Mouse (Mus musculus): ENCODE measurements around the gene Pik3cb. TPM values are rescaled to one million over a fixed set of nuclear protein-coding genes. Genes with fewer than 3 reads are reported as not detected.

Gene Pik3cb
- polyA plus RNA-seq, 1 experiment: 3.4 TPM

DNA sequence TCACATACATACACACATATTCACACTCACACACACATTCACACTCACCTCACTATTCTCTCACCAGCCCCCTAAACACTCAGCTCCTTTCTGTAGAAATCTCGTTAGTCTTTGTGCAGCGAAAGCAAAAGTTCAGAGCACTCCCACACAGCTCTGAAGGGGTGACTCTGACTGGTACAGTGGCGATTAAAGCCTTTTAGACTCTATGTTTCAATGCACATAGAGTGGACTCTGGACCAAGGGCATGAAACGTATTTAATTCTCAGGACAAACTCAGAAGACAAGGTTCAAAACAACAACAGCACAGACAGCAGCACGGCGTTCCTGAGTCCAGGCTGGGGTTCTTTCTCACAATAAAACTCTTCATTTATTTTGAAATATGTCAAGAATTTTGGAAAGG, 122.7 kb downstream of the Pik3cb start:
- no peaks in the 10 kb centered on the region for H3K36me3 ChIP-seq (ENCODE audit: control insufficient read depth, insufficient read depth)
- H3K27me3 ChIP-seq (ENCODE audit: control insufficient read depth, insufficient read depth, insufficient read length): peaks cover 11% of the 10 kb centered on the region
- H3K79me3 ChIP-seq (ENCODE audit: low read depth): no peaks in the 10 kb centered on the region
- no peak for TF ChIP-seq USF1 (IDR thresholded peaks at IDR 0.05; ENCODE audit: low read depth)
- no peak for TF ChIP-seq FOSL1 (IDR thresholded peaks at IDR 0.05; ENCODE audit: insufficient read depth, low read length, poor library complexity, severe bottlenecking)
- TF ChIP-seq CTCF (IDR thresholded peaks at IDR 0.05; ENCODE audit: control insufficient read depth, insufficient read depth, insufficient read length): no peak
- TF ChIP-seq CEBPB (IDR thresholded peaks at IDR 0.05; ENCODE audit: low read depth): no peak
- TF ChIP-seq MAX (IDR thresholded peaks at IDR 0.05): no peak
- no peak for TF ChIP-seq MYOD1 (IDR thresholded peaks at IDR 0.05; ENCODE audit: control insufficient read depth, insufficient read length, low read depth)
- no peak for TF ChIP-seq MYOG (IDR thresholded peaks at IDR 0.05; ENCODE audit: control insufficient read depth, extremely low read depth, insufficient read length)
- no peaks in the 10 kb centered on the region for H3K79me2 ChIP-seq (ENCODE audit: control insufficient read depth, insufficient read depth)
- H3K4me3 ChIP-seq (ENCODE audit: insufficient read depth, poor library complexity, severe bottlenecking): no peak overlapping the region
- H3ac ChIP-seq (ENCODE audit: control insufficient read depth, insufficient read length, low read depth): no peak overlapping the region

DNA sequence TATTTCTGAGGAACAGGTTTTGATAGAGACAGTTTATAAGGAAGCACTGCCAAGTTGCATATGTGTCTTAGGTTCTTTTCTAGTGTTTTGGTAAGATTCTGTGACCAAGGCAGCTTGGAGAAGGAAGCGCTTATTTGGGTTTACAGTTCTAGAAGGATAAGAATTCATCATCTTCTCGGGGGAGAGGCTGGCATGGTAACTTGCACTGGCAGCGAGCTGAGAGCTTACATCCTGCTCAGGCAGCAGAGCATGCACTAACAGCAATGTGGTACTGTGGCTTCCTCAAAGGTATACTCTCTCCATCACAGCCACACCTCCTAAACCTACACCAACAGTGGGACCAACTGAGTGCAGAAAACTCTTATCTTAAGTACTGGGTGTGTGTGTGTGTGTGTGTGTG, 123.7 kb downstream of the Pik3cb start:
- Histone ChIP-seq H3K27me3 (ENCODE audit: control insufficient read depth, insufficient read depth, insufficient read length) (peaks cover 11% of the 10 kb centered on the region), H3K79me3 (ENCODE audit: low read depth) (no peaks in the 10 kb centered on the region), H3ac (ENCODE audit: control insufficient read depth, insufficient read length, low read depth) (no peak overlapping the region), H3K36me3 (ENCODE audit: control insufficient read depth, insufficient read depth) (no peaks in the 10 kb centered on the region), H3K4me3 (ENCODE audit: insufficient read depth, poor library complexity, severe bottlenecking) (no peak overlapping the region), H3K79me2 (ENCODE audit: control insufficient read depth, insufficient read depth) (no peaks in the 10 kb centered on the region)
- TF ChIP-seq USF1 (IDR thresholded peaks at IDR 0.05; ENCODE audit: low read depth): no peak
- TF ChIP-seq MAX (IDR thresholded peaks at IDR 0.05): no peak
- no peak for TF ChIP-seq MYOD1 (IDR thresholded peaks at IDR 0.05; ENCODE audit: control insufficient read depth, insufficient read length, low read depth)
- TF ChIP-seq MYOG (IDR thresholded peaks at IDR 0.05; ENCODE audit: control insufficient read depth, extremely low read depth, insufficient read length): no peak
- TF ChIP-seq CTCF (IDR thresholded peaks at IDR 0.05; ENCODE audit: control insufficient read depth, insufficient read depth, insufficient read length): no peak
- no peak for TF ChIP-seq CEBPB (IDR thresholded peaks at IDR 0.05; ENCODE audit: low read depth)
- no peak for TF ChIP-seq FOSL1 (IDR thresholded peaks at IDR 0.05; ENCODE audit: insufficient read depth, low read length, poor library complexity, severe bottlenecking)

DNA sequence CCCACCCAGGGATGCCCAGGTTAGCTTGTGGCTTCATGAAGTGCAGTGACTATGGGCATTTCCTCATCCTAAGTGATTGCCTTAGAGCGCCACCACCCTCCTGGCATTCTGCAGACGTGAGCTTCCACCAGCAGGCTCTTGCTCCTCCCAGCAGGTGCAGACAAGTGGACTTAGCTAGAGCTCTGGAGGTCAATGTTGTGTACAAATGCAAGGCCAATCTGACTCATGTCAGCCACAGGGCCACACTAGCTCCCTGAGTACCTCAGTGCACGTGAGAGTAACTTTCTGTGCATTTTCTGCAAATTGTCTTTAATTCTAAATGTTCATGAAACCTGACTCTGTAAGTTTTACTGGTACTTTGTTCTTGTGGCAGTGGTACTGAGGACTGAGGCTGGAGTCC, 124.1 kb downstream of the Pik3cb start:
- Histone ChIP-seq H3ac (ENCODE audit: control insufficient read depth, insufficient read length, low read depth) (no peak overlapping the region), H3K79me2 (ENCODE audit: control insufficient read depth, insufficient read depth) (no peaks in the 10 kb centered on the region), H3K79me3 (ENCODE audit: low read depth) (no peaks in the 10 kb centered on the region), H3K4me3 (ENCODE audit: insufficient read depth, poor library complexity, severe bottlenecking) (no peak overlapping the region), H3K27me3 (ENCODE audit: control insufficient read depth, insufficient read depth, insufficient read length) (peaks cover 11% of the 10 kb centered on the region), H3K36me3 (ENCODE audit: control insufficient read depth, insufficient read depth) (no peaks in the 10 kb centered on the region)
- TF ChIP-seq MAX (IDR thresholded peaks at IDR 0.05) (no peak), USF1 (IDR thresholded peaks at IDR 0.05; ENCODE audit: low read depth) (no peak), CTCF (IDR thresholded peaks at IDR 0.05; ENCODE audit: control insufficient read depth, insufficient read depth, insufficient read length) (no peak), CEBPB (IDR thresholded peaks at IDR 0.05; ENCODE audit: low read depth) (no peak), MYOD1 (IDR thresholded peaks at IDR 0.05; ENCODE audit: control insufficient read depth, insufficient read length, low read depth) (no peak), MYOG (IDR thresholded peaks at IDR 0.05; ENCODE audit: control insufficient read depth, extremely low read depth, insufficient read length) (no peak), FOSL1 (IDR thresholded peaks at IDR 0.05; ENCODE audit: insufficient read depth, low read length, poor library complexity, severe bottlenecking) (no peak)

DNA sequence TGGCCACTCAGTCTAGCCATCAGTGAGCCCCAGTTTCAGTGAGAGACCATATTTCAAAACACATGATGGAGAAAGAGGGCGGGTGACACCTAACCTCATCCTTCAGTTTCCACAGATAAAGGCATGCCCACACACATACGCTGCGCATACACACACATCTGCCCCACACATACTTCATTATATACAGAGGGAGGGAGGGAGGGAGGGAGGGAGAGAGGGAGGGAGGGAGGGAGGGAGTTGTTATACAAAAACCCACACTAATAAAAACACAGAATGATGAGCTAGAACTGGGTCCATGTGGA, 130.6 kb downstream of the Pik3cb start:
- Histone ChIP-seq H3K79me2 (ENCODE audit: control insufficient read depth, insufficient read depth) (no peaks in the 10 kb centered on the region), H3ac (ENCODE audit: control insufficient read depth, insufficient read length, low read depth) (no peak overlapping the region), H3K79me3 (ENCODE audit: low read depth) (no peaks in the 10 kb centered on the region), H3K4me3 (ENCODE audit: insufficient read depth, poor library complexity, severe bottlenecking) (no peak overlapping the region), H3K27me3 (ENCODE audit: control insufficient read depth, insufficient read depth, insufficient read length) (no peaks in the 10 kb centered on the region), H3K36me3 (ENCODE audit: control insufficient read depth, insufficient read depth) (peaks cover 3% of the 10 kb centered on the region)
- TF ChIP-seq MYOG (IDR thresholded peaks at IDR 0.05; ENCODE audit: control insufficient read depth, extremely low read depth, insufficient read length): no peak

DNA sequence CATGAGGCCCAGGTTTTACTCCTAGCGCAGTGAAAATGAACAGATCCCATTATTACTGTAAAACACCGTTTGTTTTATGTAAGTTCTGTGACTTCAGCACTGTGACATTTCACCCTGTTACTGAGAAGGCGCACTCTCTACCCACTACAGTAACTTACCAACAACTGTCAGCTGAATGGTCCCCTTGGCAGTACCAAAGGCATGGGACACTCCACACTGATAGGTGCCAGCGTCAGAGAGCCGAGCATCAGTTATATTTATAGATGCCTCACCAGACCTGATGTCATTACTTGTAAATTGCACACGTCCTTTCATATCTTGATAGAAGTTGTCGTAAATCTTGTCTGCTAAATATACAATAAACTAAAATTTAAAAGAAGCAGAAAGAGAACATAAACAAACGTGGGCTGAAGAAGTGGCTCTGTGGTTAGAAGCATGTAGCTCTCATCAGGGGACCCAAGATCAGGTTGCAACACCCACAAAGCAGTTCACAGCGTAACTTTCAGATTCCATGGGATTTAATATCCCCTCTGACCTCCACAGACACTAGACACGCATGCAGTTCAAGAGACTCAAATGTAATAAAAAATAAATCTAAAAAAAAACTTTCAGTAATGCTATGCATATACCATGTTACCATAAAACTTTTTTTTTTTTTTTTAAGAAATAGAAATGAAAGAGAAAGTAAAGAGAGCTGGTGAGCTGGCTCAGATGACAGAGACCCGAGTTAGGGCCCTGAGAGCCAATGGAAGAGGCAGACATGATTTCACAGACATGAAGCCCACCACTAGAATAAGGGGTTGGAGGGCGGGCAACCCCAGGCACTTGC, 131.1 kb downstream of the Pik3cb start:
- H3K4me3 ChIP-seq (ENCODE audit: insufficient read depth, poor library complexity, severe bottlenecking): no peak overlapping the region
- H3K79me2 ChIP-seq (ENCODE audit: control insufficient read depth, insufficient read depth): no peaks in the 10 kb centered on the region
- H3K36me3 ChIP-seq (ENCODE audit: control insufficient read depth, insufficient read depth): peaks cover 3% of the 10 kb centered on the region
- TF ChIP-seq MYOD1 (IDR thresholded peaks at IDR 0.05; ENCODE audit: control insufficient read depth, insufficient read length, low read depth): no peak
- TF ChIP-seq USF1 (IDR thresholded peaks at IDR 0.05; ENCODE audit: low read depth): no peak
- no peak for TF ChIP-seq MAX (IDR thresholded peaks at IDR 0.05)
- TF ChIP-seq MYOG (IDR thresholded peaks at IDR 0.05; ENCODE audit: control insufficient read depth, extremely low read depth, insufficient read length): no peak
- no peak for TF ChIP-seq CTCF (IDR thresholded peaks at IDR 0.05; ENCODE audit: control insufficient read depth, insufficient read depth, insufficient read length)
- no peak for TF ChIP-seq CEBPB (IDR thresholded peaks at IDR 0.05; ENCODE audit: low read depth)
- no peak for TF ChIP-seq FOSL1 (IDR thresholded peaks at IDR 0.05; ENCODE audit: insufficient read depth, low read length, poor library complexity, severe bottlenecking)
- no peaks in the 10 kb centered on the region for H3K79me3 ChIP-seq (ENCODE audit: low read depth)
- H3ac ChIP-seq (ENCODE audit: control insufficient read depth, insufficient read length, low read depth): peak overlapping the region; percentile 39
- no peaks in the 10 kb centered on the region for H3K27me3 ChIP-seq (ENCODE audit: control insufficient read depth, insufficient read depth, insufficient read length)

DNA sequence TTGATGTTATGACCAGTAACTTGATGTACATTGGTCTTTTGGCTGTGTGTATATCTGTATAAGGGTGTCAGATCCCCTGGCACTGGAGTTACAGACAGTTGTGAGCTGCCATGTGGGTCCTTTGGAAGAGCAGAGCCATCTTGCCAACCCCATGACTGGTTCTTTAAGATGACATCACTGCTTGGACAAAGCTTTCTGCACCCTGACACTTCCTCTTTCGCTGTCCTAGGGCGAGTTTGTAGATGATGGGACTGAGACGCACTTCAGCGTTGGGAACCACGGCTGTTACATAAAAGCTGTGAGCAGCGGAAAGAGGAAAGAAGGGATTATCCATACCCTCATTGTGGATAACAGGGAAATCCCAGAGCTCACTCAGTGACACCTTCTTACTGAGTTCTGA, 139.1 kb downstream of the Pik3cb start:
- no peak overlapping the region for H3ac ChIP-seq (ENCODE audit: control insufficient read depth, insufficient read length, low read depth)
- H3K4me3 ChIP-seq (ENCODE audit: insufficient read depth, poor library complexity, severe bottlenecking): no peak overlapping the region
- H3K79me2 ChIP-seq (ENCODE audit: control insufficient read depth, insufficient read depth): no peaks in the 10 kb centered on the region
- H3K27me3 ChIP-seq (ENCODE audit: control insufficient read depth, insufficient read depth, insufficient read length): no peaks in the 10 kb centered on the region
- no peaks in the 10 kb centered on the region for H3K79me3 ChIP-seq (ENCODE audit: low read depth)
- TF ChIP-seq CEBPB (IDR thresholded peaks at IDR 0.05; ENCODE audit: low read depth): no peak
- no peak for TF ChIP-seq MYOG (IDR thresholded peaks at IDR 0.05; ENCODE audit: control insufficient read depth, extremely low read depth, insufficient read length)
- TF ChIP-seq FOSL1 (IDR thresholded peaks at IDR 0.05; ENCODE audit: insufficient read depth, low read length, poor library complexity, severe bottlenecking): no peak
- no peak for TF ChIP-seq CTCF (IDR thresholded peaks at IDR 0.05; ENCODE audit: control insufficient read depth, insufficient read depth, insufficient read length)
- no peak for TF ChIP-seq MAX (IDR thresholded peaks at IDR 0.05)
- TF ChIP-seq USF1 (IDR thresholded peaks at IDR 0.05; ENCODE audit: low read depth): no peak
- TF ChIP-seq MYOD1 (IDR thresholded peaks at IDR 0.05; ENCODE audit: control insufficient read depth, insufficient read length, low read depth): no peak
- peaks cover 3% of the 10 kb centered on the region for H3K36me3 ChIP-seq (ENCODE audit: control insufficient read depth, insufficient read depth)

All from C2C12 (cell line).